Mouse (Mus musculus) intestine, embryonic 15.5 days (tissue): ENCODE measurements around the gene Irf2bp1. TPM values are rescaled to one million over a fixed set of nuclear protein-coding genes. Genes with fewer than 3 reads are reported as not detected.

ENCODE experiments used
- ATAC-seq: fragments of 200-750 bp; cut with Nextera tagmentation; 2 replicates; pipeline ENCODE4 v1.8.0; 2017; ENCODE audit warnings: moderate TSS enrichment, moderate library complexity
- H3K27ac ChIP-seq: fragments of 300-500 bp; sonication (generic); 2 replicates; pipeline ENCODE4 v1.5.1; 2015; ENCODE audit warnings: mild to moderate bottlenecking, inconsistent platforms
- H3K27me3 ChIP-seq: fragments of 300-500 bp; sonication (generic); replicated peaks from 2 replicates; pipeline ENCODE4 v1.6.1; 2015; ENCODE audit warnings: inconsistent platforms
- H3K36me3 ChIP-seq: fragments of 300-500 bp; sonication (generic); 2 replicates; pipeline ENCODE4 v1.6.1; 2015; ENCODE audit warnings: inconsistent platforms
- H3K4me1 ChIP-seq: fragments of 300-500 bp; sonication (generic); replicated peaks from 2 replicates; pipeline ENCODE4 v1.6.1; 2015; ENCODE audit warnings: inconsistent platforms
- H3K4me2 ChIP-seq: fragments of 300-500 bp; sonication (generic); replicated peaks from 2 replicates; pipeline ENCODE4 v1.6.1; 2015; ENCODE audit warnings: mild to moderate bottlenecking, inconsistent platforms
- H3K4me3 ChIP-seq: fragments of 300-500 bp; sonication (generic); replicated peaks from 2 replicates; pipeline ENCODE4 v1.5.1; 2015; ENCODE audit warnings: inconsistent platforms
- H3K9ac ChIP-seq: fragments of 300-500 bp; sonication (generic); 2 replicates; pipeline ENCODE4 v1.6.1; 2015; ENCODE audit warnings: inconsistent platforms
- H3K9me3 ChIP-seq: fragments of 300-500 bp; sonication (generic); 2 replicates; pipeline ENCODE4 v1.6.1; 2016; ENCODE audit warnings: inconsistent platforms
- WGBS: fragments of 180-500 bp; shearing (Covaris S2); methylation state at CpG from one replicate; pipeline ENCODE4 v1.1.7; 2015; 5-methylcytosine and 5-hydroxymethylcytosine counted together
- polyA plus RNA-seq: library from polyadenylated mRNA; unstranded; fragments of >200 nt; fragmentation: Nextera tagmentation; extraction: Ambion mirVana; gene quantifications from 2 replicates; pipeline ENCODE4 v1.2.1, GENCODE M21; 2015

Gene Irf2bp1
- polyA plus RNA-seq, 1 experiment from 2014 or later: 24.6 TPM

DNA sequence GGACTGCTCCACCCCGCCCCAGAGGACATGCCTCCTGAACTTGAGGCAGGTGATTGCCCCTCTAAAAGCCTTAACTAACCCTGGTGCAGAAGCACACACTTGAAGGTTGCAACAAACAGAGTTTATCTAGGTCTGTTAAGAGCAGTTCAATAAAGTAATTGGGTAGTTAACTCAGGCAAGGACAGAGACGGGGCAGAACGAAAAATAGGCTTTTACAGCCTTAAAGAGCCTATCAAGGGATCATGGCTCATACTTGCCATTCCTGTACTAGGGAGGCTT is 2.1 kb upstream of the Irf2bp1 start:
- H3K27ac ChIP-seq: peak overlapping the region; percentile 82
- no peaks in the 10 kb centered on the region for H3K9me3 ChIP-seq
- no peak for ATAC-seq
- no peak overlapping the region for H3K9ac ChIP-seq
- peaks cover 42% of the 10 kb centered on the region for H3K4me1 ChIP-seq
- WGBS: 45% methylated on average over 3 of the region's 3 CpGs
- peak overlapping the region; percentile 63 for H3K4me2 ChIP-seq
- H3K4me3 ChIP-seq: no peak overlapping the region
- H3K27me3 ChIP-seq: no peaks in the 10 kb centered on the region
- H3K36me3 ChIP-seq: peaks cover 8% of the 10 kb centered on the region; the same call in 1 of the 2 replicates

DNA sequence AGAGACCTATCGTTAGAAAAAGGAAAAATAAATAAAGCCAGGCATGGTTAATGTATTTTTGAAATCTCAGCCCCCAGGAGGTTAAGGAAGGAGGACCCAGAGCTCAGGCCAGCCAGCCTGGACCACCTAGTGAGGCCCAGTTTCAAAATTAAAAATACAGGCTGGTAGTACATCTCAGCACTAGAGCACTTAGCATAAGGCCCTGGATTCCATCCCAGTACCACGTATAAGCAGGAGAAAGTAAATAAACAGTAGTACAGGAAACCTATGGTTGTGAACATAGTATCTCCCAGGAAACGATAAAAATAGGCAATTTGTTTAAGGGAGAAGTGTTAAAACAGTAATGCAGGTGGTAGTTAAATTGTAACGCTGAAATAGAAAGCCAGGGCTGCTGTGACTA is 1.7 kb upstream of the Irf2bp1 start:
- H3K4me3 ChIP-seq: peak overlapping the region; percentile 38

DNA sequence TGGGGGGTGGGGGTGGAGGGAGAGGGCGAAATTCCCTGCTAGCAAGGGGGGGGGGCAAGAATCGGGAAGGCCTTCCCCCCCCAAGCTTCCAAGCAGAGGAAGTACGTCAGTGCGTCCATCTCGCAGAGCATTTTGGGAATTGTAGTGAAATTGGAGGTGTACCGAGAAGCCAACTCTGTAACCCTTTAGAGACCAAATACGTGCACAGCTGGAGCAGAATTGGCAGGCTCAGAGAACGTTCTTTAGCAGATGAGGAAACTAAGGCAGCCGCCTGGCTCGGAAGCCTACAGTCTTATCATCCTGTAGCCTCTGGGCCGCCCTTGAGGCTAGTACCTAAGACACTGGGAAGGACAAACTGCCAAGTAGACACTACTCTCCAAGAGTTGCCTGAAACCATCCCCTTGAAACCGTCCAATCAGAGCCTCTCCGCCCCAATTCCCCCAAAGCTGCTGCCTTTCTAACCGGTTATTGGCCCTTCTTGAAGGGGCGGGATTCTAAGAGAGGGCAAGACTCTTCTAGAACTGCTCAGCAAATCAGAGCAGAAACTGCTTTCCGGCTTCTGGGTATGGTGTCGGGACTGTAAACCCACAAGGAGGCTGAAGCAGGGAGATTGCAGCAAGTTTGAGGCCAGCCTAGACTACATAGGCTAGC is 871 bp upstream of the Irf2bp1 start:
- H3K4me3 ChIP-seq: peak overlapping the region; percentile 38
- H3K27ac ChIP-seq: peak overlapping the region; percentile 82
- under 1% methylated on average over 17 of the region's 17 CpGs for WGBS
- H3K36me3 ChIP-seq: peaks cover 8% of the 10 kb centered on the region; the same call in 1 of the 2 replicates
- H3K4me2 ChIP-seq: peak overlapping the region; percentile 75
- peaks cover 54% of the 10 kb centered on the region for H3K4me1 ChIP-seq
- H3K27me3 ChIP-seq: no peaks in the 10 kb centered on the region
- H3K9ac ChIP-seq: peak overlapping the region; percentile 52
- no peaks in the 10 kb centered on the region for H3K9me3 ChIP-seq
- peak; percentile 47 for ATAC-seq

More for the DNA sequence above, 1.7 kb upstream of the Irf2bp1 start:
- Histone ChIP-seq H3K27me3 (no peaks in the 10 kb centered on the region), H3K27ac (peak overlapping the region; percentile 82), H3K36me3 (peaks cover 8% of the 10 kb centered on the region; the same call in 1 of the 2 replicates), H3K9me3 (no peaks in the 10 kb centered on the region), H3K4me2 (peak overlapping the region; percentile 75), H3K4me1 (peaks cover 46% of the 10 kb centered on the region), H3K9ac (peak overlapping the region; percentile 52; the same call in 1 of the 2 replicates)
- 10% methylated on average over 4 of the region's 4 CpGs for WGBS
- no peak for ATAC-seq

DNA sequence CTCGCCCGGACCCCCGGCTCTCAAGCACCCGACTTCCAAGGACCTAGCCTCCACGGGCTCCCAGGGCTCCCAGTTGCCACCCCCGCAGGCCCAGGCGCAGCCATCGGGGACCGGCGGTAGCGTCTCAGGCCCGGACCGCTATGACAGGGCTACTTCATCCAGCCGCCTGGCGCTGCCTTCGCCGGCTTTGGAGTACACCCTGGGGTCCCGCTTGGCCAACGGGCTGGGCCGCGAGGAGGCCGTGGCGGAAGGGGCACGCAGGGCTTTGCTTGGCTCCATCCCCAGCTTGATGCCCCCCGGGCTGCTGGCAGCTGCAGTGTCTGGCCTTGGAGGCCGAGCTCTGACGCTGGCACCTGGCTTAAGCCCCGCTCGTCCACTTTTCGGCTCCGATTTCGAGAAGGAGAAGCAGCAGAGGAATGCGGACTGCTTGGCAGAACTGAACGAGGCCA is 811 bp downstream of the Irf2bp1 start:
- peak overlapping the region; percentile 78 for H3K4me3 ChIP-seq
- no peaks in the 10 kb centered on the region for H3K27me3 ChIP-seq
- H3K9ac ChIP-seq: peak overlapping the region; percentile 93
- no peak for ATAC-seq
- 4% methylated on average over 34 of the region's 34 CpGs for WGBS
- peak overlapping the region; percentile 99 for H3K27ac ChIP-seq
- peaks cover 62% of the 10 kb centered on the region for H3K4me1 ChIP-seq
- H3K9me3 ChIP-seq: no peaks in the 10 kb centered on the region
- peak overlapping the region; percentile 98 for H3K4me2 ChIP-seq
- H3K36me3 ChIP-seq: peaks cover 8% of the 10 kb centered on the region; the same call in 1 of the 2 replicates

DNA sequence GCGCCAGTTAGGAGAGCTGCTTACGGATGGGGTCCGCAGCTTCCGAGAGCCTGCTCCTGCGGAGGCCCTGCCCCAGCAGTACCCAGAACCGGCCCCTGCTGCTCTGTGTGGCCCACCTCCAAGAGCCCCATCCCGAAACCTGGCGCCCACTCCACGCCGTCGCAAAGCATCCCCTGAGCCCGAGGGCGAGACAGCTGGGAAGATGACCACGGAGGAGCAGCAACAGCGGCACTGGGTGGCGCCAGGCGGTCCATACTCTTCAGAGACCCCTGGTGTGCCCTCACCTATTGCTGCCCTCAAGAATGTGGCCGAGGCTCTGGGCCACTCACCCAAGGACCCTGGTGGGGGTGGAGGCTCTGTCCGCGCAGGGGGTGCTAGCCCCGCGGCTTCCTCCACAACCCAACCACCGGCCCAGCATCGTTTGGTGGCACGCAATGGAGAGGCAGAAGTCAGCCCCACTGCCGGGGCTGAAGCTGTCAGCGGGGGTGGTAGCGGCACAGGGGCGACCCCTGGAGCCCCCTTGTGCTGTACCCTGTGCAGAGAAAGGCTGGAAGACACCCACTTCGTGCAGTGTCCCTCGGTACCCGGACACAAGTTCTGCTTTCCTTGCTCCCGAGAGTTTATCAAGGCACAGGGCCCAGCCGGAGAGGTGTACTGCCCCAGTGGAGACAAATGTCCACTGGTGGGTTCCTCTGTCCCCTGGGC is 1.7 kb downstream of the Irf2bp1 start:
- Histone ChIP-seq H3K9me3 (no peaks in the 10 kb centered on the region), H3K27ac (peak overlapping the region; percentile 99; the same call in 1 of the 2 replicates), H3K4me1 (peaks cover 61% of the 10 kb centered on the region), H3K4me2 (peak overlapping the region; percentile 98), H3K27me3 (no peaks in the 10 kb centered on the region), H3K36me3 (peaks cover 8% of the 10 kb centered on the region; the same call in 1 of the 2 replicates), H3K4me3 (peak overlapping the region; percentile 78), H3K9ac (peak overlapping the region; percentile 93; the same call in 1 of the 2 replicates)
- WGBS: 73% methylated on average over 34 of the region's 34 CpGs
- ATAC-seq: no peak

DNA sequence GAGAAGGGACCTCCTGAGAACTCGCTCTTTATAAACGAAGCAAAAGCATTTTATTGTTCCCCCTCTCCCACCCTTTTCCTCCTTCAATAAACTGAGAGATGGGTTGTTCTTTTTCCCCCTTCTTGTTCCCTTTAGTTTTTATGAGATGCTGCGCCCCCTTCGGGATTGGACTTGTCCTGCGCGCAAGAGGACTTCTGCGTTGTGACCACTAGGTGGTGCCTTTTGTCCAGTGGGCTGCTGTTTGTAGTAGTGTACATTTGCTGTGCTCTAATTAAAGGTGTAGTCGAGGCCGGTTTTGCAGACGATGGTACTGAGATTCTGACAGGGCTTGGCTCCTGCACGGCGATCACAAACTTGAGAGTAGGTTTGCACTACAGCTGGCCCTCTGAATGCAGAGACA is 2.6 kb downstream of the Irf2bp1 start:
- Histone ChIP-seq H3K4me3 (peak overlapping the region; percentile 78), H3K4me1 (peaks cover 55% of the 10 kb centered on the region), H3K4me2 (peak overlapping the region; percentile 98), H3K9me3 (no peaks in the 10 kb centered on the region), H3K27ac (peak overlapping the region; percentile 81), H3K36me3 (peaks cover 8% of the 10 kb centered on the region; the same call in 1 of the 2 replicates), H3K9ac (0 out of 2 replicates have a peak overlapping the region, but pooled peaks have one; percentile 93), H3K27me3 (no peaks in the 10 kb centered on the region)
- WGBS: 7% methylated on average over 12 of the region's 12 CpGs
- peak; percentile 21; the same call in 1 of the 2 replicates for ATAC-seq

DNA sequence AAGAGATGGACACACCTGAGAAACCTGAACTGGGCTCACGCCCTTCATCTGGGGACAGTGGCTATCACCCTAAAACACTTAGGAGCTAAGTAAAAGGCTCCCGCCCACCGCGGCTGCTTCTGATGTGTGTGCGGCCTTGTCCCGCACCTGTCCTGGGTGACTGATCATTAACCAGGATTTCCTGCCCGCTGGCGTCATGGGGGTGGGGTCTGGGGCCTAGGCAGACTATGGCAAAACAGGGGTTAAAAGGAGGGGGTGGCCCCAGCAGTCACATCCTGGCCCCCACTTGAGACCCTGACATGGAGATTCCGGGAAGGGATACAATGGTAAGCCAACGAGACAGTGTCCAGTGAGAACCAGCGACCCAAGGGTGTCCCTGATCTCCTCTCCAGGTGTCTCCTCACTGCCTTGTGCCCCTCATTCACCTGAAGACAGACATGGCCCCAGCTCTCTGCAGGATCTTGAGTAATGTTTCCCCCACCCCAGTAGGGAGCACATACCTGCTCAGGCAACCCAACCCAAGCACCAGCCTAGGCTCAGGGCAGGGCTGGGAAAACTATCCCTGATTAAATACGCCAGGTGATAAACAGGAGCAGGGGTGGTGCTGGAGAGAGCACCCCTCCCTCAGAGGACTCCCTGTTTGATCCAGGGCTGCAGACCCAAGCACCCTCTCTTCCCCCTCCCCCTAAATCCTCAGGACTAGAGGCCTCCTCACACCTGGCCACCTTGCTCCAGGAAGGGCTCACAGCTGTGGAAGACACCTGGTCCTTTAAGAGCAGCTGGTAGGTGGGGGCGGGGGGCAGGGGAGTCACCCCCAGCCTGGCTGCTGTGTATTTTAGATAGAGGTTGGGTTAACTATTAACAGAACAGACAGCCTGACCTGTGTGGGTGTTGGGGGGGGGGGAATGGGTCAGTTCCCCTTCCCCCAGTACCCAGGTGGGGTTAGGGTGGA is 3.5 kb downstream of the Irf2bp1 start:
- Histone ChIP-seq H3K4me3 (peak overlapping the region; percentile 12; the same call in 1 of the 2 replicates), H3K9ac (peak overlapping the region; percentile 17; the same call in 1 of the 2 replicates), H3K36me3 (peaks cover 8% of the 10 kb centered on the region; the same call in 1 of the 2 replicates), H3K27ac (peak overlapping the region; percentile 81), H3K9me3 (no peaks in the 10 kb centered on the region), H3K27me3 (no peaks in the 10 kb centered on the region), H3K4me2 (peak overlapping the region; percentile 44), H3K4me1 (peaks cover 56% of the 10 kb centered on the region)
- WGBS: 49% methylated on average over 13 of the region's 13 CpGs
- peak; percentile 59 for ATAC-seq

- ATAC-seq: no peak
- 75% methylated on average over 7 of the region's 7 CpGs for WGBS
- no peaks in the 10 kb centered on the region for H3K27me3 ChIP-seq
Measured at GRCm38 (mm10) chr7:19010581-19010980, 6.7 kb downstream of the Irf2bp1 start.

DNA sequence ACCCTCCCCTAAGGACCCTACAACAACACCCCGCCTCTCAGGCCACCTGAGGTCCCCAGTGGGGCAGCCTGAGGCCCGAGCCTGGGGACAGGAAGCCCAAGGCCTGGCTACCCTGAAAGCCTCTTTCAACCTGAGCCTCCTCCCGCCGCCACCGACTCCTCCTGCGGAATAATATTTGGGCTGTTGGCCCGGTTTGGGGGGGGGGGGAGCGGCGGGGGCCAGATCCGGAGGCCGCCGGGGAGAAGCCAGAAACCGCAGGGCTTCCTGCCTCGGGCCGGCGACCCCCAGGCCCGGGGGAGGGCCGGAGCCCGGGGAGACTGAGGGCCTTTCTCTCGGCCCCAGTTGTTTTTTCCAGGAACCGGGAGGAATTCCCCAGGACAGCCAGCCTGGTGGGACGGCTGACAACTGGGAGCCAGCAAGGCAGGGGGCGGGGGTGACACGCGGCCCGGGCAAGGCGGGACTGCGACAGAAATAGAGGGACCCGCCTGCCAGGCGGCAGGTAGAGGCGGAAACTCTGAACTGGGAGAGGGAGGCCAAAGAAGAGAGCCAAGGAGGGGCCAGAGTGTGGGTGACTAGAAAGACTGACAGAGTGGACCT is 8.3 kb downstream of the Irf2bp1 start:
- ATAC-seq: peak; percentile 58
- H3K4me1 ChIP-seq: peaks cover 35% of the 10 kb centered on the region
- H3K27me3 ChIP-seq: no peaks in the 10 kb centered on the region
- peak overlapping the region; percentile 35 for H3K4me3 ChIP-seq
- H3K36me3 ChIP-seq: no peaks in the 10 kb centered on the region
- H3K9ac ChIP-seq: peak overlapping the region; percentile 60
- H3K9me3 ChIP-seq: no peaks in the 10 kb centered on the region
- 5% methylated on average over 30 of the region's 31 CpGs for WGBS
- peak overlapping the region; percentile 82 for H3K27ac ChIP-seq
- H3K4me2 ChIP-seq: peak overlapping the region; percentile 78

More at GRCm38 (mm10) chr7:19010581-19010980, 6.7 kb downstream of the Irf2bp1 start:
- H3K4me1 ChIP-seq: peaks cover 48% of the 10 kb centered on the region
- no peak overlapping the region for H3K9ac ChIP-seq
- H3K4me2 ChIP-seq: no peak overlapping the region
- H3K36me3 ChIP-seq: peaks cover 3% of the 10 kb centered on the region; the same call in 1 of the 2 replicates
- no peak overlapping the region for H3K4me3 ChIP-seq
- H3K27ac ChIP-seq: no peak overlapping the region
- no peaks in the 10 kb centered on the region for H3K9me3 ChIP-seq

GRCm38 (mm10) chr7:19012882-19013281 is 9.0 kb downstream of the Irf2bp1 start:
- Histone ChIP-seq H3K27me3 (no peaks in the 10 kb centered on the region), H3K36me3 (no peaks in the 10 kb centered on the region), H3K9me3 (no peaks in the 10 kb centered on the region), H3K4me3 (no peak overlapping the region), H3K4me1 (peaks cover 28% of the 10 kb centered on the region), H3K4me2 (peak overlapping the region; percentile 78), H3K9ac (no peak overlapping the region), H3K27ac (no peak overlapping the region)
- 34% methylated on average over 2 of the region's 2 CpGs for WGBS
- no peak for ATAC-seq

GRCm38 (mm10) chr7:19014452-19014851 is 10.6 kb downstream of the Irf2bp1 start:
- Histone ChIP-seq H3K27ac (no peak overlapping the region), H3K36me3 (no peaks in the 10 kb centered on the region), H3K9ac (no peak overlapping the region), H3K4me3 (no peak overlapping the region), H3K4me1 (peaks cover 21% of the 10 kb centered on the region), H3K4me2 (no peak overlapping the region), H3K9me3 (no peaks in the 10 kb centered on the region), H3K27me3 (no peaks in the 10 kb centered on the region)
- WGBS: 72% methylated on average over 15 of the region's 15 CpGs
- no peak for ATAC-seq
